Mouse (Mus musculus): ENCODE measurements at regions not wholly inside any gene's neighbourhood (a gene's known extent, or its start where the extent isn't known, plus 50 kb on each side); places are given as distances from the start of the nearest gene placed in this dataset.

- H3K27me3 ChIP-seq (replicated peaks; ENCODE audit: control insufficient read depth, insufficient read depth, low read length): no peaks in the 10 kb centered on the region
- H3K4me1 ChIP-seq (ENCODE audit: control insufficient read depth, insufficient read depth, low read length): no peaks in the 10 kb centered on the region
- H3K4me3 ChIP-seq (ENCODE audit: low read depth, low read length): no peak overlapping the region
- WGBS: 80% methylated on average over 3 of the region's 3 CpGs
- ATAC-seq (ENCODE audit: low read depth): no peak
- H3K9ac ChIP-seq (ENCODE audit: low read depth, low read length): no peak overlapping the region
- DNase-seq (ENCODE audit: low spot score): no peak
- H3K9me3 ChIP-seq (ENCODE audit: control insufficient read depth, low read length): no peaks in the 10 kb centered on the region
- no peak overlapping the region for H3K4me2 ChIP-seq (ENCODE audit: low read depth, low read length)
- no peak overlapping the region for H3K27ac ChIP-seq (replicated peaks; ENCODE audit: low read depth, low read length)
- H3K36me3 ChIP-seq (ENCODE audit: control insufficient read depth, insufficient read depth, low read length): no peaks in the 10 kb centered on the region
Observed at GRCm38 (mm10) chr11:7439276-7439675, 225.6 kb upstream of the Igfbp3 start.

- H3K27me3 ChIP-seq (replicated peaks; ENCODE audit: control insufficient read depth, insufficient read depth, low read length): no peaks in the 10 kb centered on the region
- no peak for DNase-seq (ENCODE audit: low spot score)
- WGBS: 88% methylated on average over 3 of the region's 3 CpGs
Observed at GRCm38 (mm10) chr11:7434591-7434990, 220.9 kb upstream of the Igfbp3 start.

GRCm38 (mm10) chr11:7427771-7428170 lies 214.0 kb upstream of the Igfbp3 start:
- H3K9me3 ChIP-seq (ENCODE audit: control insufficient read depth, low read length): no peaks in the 10 kb centered on the region
- ATAC-seq (ENCODE audit: low read depth) (no peak), DNase-seq (ENCODE audit: low spot score) (no peak)
- H3K36me3 ChIP-seq (ENCODE audit: control insufficient read depth, insufficient read depth, low read length): no peaks in the 10 kb centered on the region
- H3K4me3 ChIP-seq (ENCODE audit: low read depth, low read length): no peak overlapping the region
- 77% methylated on average over 4 of the region's 4 CpGs for WGBS
- no peak overlapping the region for H3K27ac ChIP-seq (replicated peaks; ENCODE audit: low read depth, low read length)
- H3K9ac ChIP-seq (ENCODE audit: low read depth, low read length): no peak overlapping the region
- 0 out of 2 replicates have a peak, but pooled peaks cover 7% of the 10 kb centered on the region for H3K4me1 ChIP-seq (ENCODE audit: control insufficient read depth, insufficient read depth, low read length)
- no peaks in the 10 kb centered on the region for H3K27me3 ChIP-seq (replicated peaks; ENCODE audit: control insufficient read depth, insufficient read depth, low read length)
- H3K4me2 ChIP-seq (ENCODE audit: low read depth, low read length): no peak overlapping the region

More at GRCm38 (mm10) chr11:7434591-7434990, 220.9 kb upstream of the Igfbp3 start:
- Histone ChIP-seq H3K36me3 (ENCODE audit: control insufficient read depth, insufficient read depth, low read length) (no peaks in the 10 kb centered on the region), H3K4me2 (ENCODE audit: low read depth, low read length) (no peak overlapping the region), H3K4me1 (ENCODE audit: control insufficient read depth, insufficient read depth, low read length) (no peaks in the 10 kb centered on the region), H3K9ac (ENCODE audit: low read depth, low read length) (no peak overlapping the region), H3K27ac (replicated peaks; ENCODE audit: low read depth, low read length) (no peak overlapping the region), H3K4me3 (ENCODE audit: low read depth, low read length) (no peak overlapping the region), H3K9me3 (ENCODE audit: control insufficient read depth, low read length) (no peaks in the 10 kb centered on the region)
- ATAC-seq (ENCODE audit: low read depth): no peak

- Histone ChIP-seq H3K4me2 (ENCODE audit: low read depth, low read length) (no peak overlapping the region), H3K4me1 (ENCODE audit: control insufficient read depth, insufficient read depth, low read length) (0 out of 2 replicates have a peak, but pooled peaks cover 7% of the 10 kb centered on the region), H3K9ac (ENCODE audit: low read depth, low read length) (no peak overlapping the region), H3K27ac (replicated peaks; ENCODE audit: low read depth, low read length) (no peak overlapping the region), H3K4me3 (ENCODE audit: low read depth, low read length) (no peak overlapping the region), H3K27me3 (replicated peaks; ENCODE audit: control insufficient read depth, insufficient read depth, low read length) (no peaks in the 10 kb centered on the region), H3K36me3 (ENCODE audit: control insufficient read depth, insufficient read depth, low read length) (no peaks in the 10 kb centered on the region), H3K9me3 (ENCODE audit: control insufficient read depth, low read length) (no peaks in the 10 kb centered on the region)
- DNase-seq (ENCODE audit: low spot score): no peak
- ATAC-seq (ENCODE audit: low read depth): no peak
- WGBS: 88% methylated on average over 1 of the region's 1 CpGs
Observed at GRCm38 (mm10) chr11:7425233-7425632, 211.5 kb upstream of the Igfbp3 start.

- Histone ChIP-seq H3K27me3 (replicated peaks; ENCODE audit: control insufficient read depth, insufficient read depth, low read length) (no peaks in the 10 kb centered on the region), H3K4me2 (ENCODE audit: low read depth, low read length) (no peak overlapping the region), H3K4me1 (ENCODE audit: control insufficient read depth, insufficient read depth, low read length) (0 out of 2 replicates have a peak, but pooled peaks cover 7% of the 10 kb centered on the region), H3K9me3 (ENCODE audit: control insufficient read depth, low read length) (no peaks in the 10 kb centered on the region), H3K4me3 (ENCODE audit: low read depth, low read length) (no peak overlapping the region), H3K9ac (ENCODE audit: low read depth, low read length) (no peak overlapping the region), H3K27ac (replicated peaks; ENCODE audit: low read depth, low read length) (no peak overlapping the region), H3K36me3 (ENCODE audit: control insufficient read depth, insufficient read depth, low read length) (no peaks in the 10 kb centered on the region)
- DNase-seq (ENCODE audit: low spot score) (no peak), ATAC-seq (ENCODE audit: low read depth) (no peak)
- WGBS: 26% methylated on average over 5 of the region's 5 CpGs
Observed at GRCm38 (mm10) chr11:7424082-7424471, 210.4 kb upstream of the Igfbp3 start.

- H3K27me3 ChIP-seq (replicated peaks; ENCODE audit: control insufficient read depth, insufficient read depth, low read length): no peaks in the 10 kb centered on the region
- H3K36me3 ChIP-seq (ENCODE audit: control insufficient read depth, insufficient read depth, low read length): no peaks in the 10 kb centered on the region
- no peak overlapping the region for H3K27ac ChIP-seq (replicated peaks; ENCODE audit: low read depth, low read length)
- ATAC-seq (ENCODE audit: low read depth) (peak; percentile 53), DNase-seq (ENCODE audit: low spot score) (no peak)
- H3K9me3 ChIP-seq (ENCODE audit: control insufficient read depth, low read length): no peaks in the 10 kb centered on the region
- WGBS: 20% methylated on average over 13 of the region's 13 CpGs
- H3K4me3 ChIP-seq (ENCODE audit: low read depth, low read length): no peak overlapping the region
- H3K4me2 ChIP-seq (ENCODE audit: low read depth, low read length): no peak overlapping the region
- H3K9ac ChIP-seq (ENCODE audit: low read depth, low read length): no peak overlapping the region
- H3K4me1 ChIP-seq (ENCODE audit: control insufficient read depth, insufficient read depth, low read length): 0 out of 2 replicates have a peak, but pooled peaks cover 7% of the 10 kb centered on the region
Observed at GRCm38 (mm10) chr11:7423276-7424081, 209.8 kb upstream of the Igfbp3 start.

- no peaks in the 10 kb centered on the region for H3K36me3 ChIP-seq (ENCODE audit: control insufficient read depth, insufficient read depth, low read length)
- H3K4me3 ChIP-seq (ENCODE audit: low read depth, low read length): no peak overlapping the region
- 0 out of 2 replicates have a peak, but pooled peaks cover 3% of the 10 kb centered on the region for H3K9me3 ChIP-seq (ENCODE audit: control insufficient read depth, low read length)
- DNase-seq (ENCODE audit: low spot score): no peak
- H3K4me2 ChIP-seq (ENCODE audit: low read depth, low read length): no peak overlapping the region
- 78% methylated on average over 3 of the region's 3 CpGs for WGBS
- H3K9ac ChIP-seq (ENCODE audit: low read depth, low read length): no peak overlapping the region
- ATAC-seq (ENCODE audit: low read depth): no peak
- H3K27me3 ChIP-seq (replicated peaks; ENCODE audit: control insufficient read depth, insufficient read depth, low read length): no peaks in the 10 kb centered on the region
- no peaks in the 10 kb centered on the region for H3K4me1 ChIP-seq (ENCODE audit: control insufficient read depth, insufficient read depth, low read length)
- no peak overlapping the region for H3K27ac ChIP-seq (replicated peaks; ENCODE audit: low read depth, low read length)
Observed at GRCm38 (mm10) chr11:7412631-7413030, 198.9 kb upstream of the Igfbp3 start.

GRCm38 (mm10) chr11:7408992-7409391 lies 195.3 kb upstream of the Igfbp3 start:
- Histone ChIP-seq H3K4me1 (ENCODE audit: control insufficient read depth, insufficient read depth, low read length) (no peaks in the 10 kb centered on the region), H3K27ac (replicated peaks; ENCODE audit: low read depth, low read length) (no peak overlapping the region), H3K36me3 (ENCODE audit: control insufficient read depth, insufficient read depth, low read length) (no peaks in the 10 kb centered on the region), H3K9me3 (ENCODE audit: control insufficient read depth, low read length) (0 out of 2 replicates have a peak, but pooled peaks cover 1% of the 10 kb centered on the region), H3K4me3 (ENCODE audit: low read depth, low read length) (no peak overlapping the region), H3K9ac (ENCODE audit: low read depth, low read length) (no peak overlapping the region), H3K27me3 (replicated peaks; ENCODE audit: control insufficient read depth, insufficient read depth, low read length) (no peaks in the 10 kb centered on the region), H3K4me2 (ENCODE audit: low read depth, low read length) (no peak overlapping the region)
- DNase-seq (ENCODE audit: low spot score) (peak; percentile 76), ATAC-seq (ENCODE audit: low read depth) (peak; percentile 80)

- H3K36me3 ChIP-seq (ENCODE audit: control insufficient read depth, insufficient read depth, low read length): no peaks in the 10 kb centered on the region
- no peak overlapping the region for H3K27ac ChIP-seq (replicated peaks; ENCODE audit: low read depth, low read length)
- DNase-seq (ENCODE audit: low spot score) (peak; percentile 22), ATAC-seq (ENCODE audit: low read depth) (peak; percentile 41; the same call in 1 of the 2 replicates)
- no peaks in the 10 kb centered on the region for H3K9me3 ChIP-seq (ENCODE audit: control insufficient read depth, low read length)
- no peak overlapping the region for H3K9ac ChIP-seq (ENCODE audit: low read depth, low read length)
- no peaks in the 10 kb centered on the region for H3K4me1 ChIP-seq (ENCODE audit: control insufficient read depth, insufficient read depth, low read length)
- WGBS: 71% methylated on average over 4 of the region's 4 CpGs
- no peaks in the 10 kb centered on the region for H3K27me3 ChIP-seq (replicated peaks; ENCODE audit: control insufficient read depth, insufficient read depth, low read length)
- H3K4me3 ChIP-seq (ENCODE audit: low read depth, low read length): no peak overlapping the region
- no peak overlapping the region for H3K4me2 ChIP-seq (ENCODE audit: low read depth, low read length)
Observed at GRCm38 (mm10) chr11:7404666-7405065, 190.9 kb upstream of the Igfbp3 start.

Data from embryonic facial prominence, embryonic 14.5 days (tissue).